9 mouse cellular contexts compared by ENCODE assay signal in genomic region chr2:167420811-167421241, GRCm38 (mm10). TPM values are rescaled to one million over a fixed set of nuclear protein-coding genes. Genes with fewer than 3 reads are reported as not detected.
A peak's percentile ranks its signal among the peaks of the same experiment; 100 is the strongest.
DNase-seq lines count a peak whose midpoint lies in the region; ATAC-seq and TF ChIP-seq lines count a peak whose summit lies in the region.
"Had no signal": no experiment of that assay in that cellular context is flagged by ENCODE, and none has a peak within 500 bp of the region (broad histone marks: within the 10 kb centered on the region; RNA-seq: fewer than 3 reads in every experiment).

No protein-coding gene starts in this region.

- no peak for ATAC-seq in limb, embryonic 13.5 days (ENCODE audit: low FRiP score, low read depth)

- intact Hi-C loops in heart, postnatal 25 days (cut with DNase I): loop anchor here (5.0 kb wide), 1 partner anchor 359 kb away; the partner anchor contains the start of gene Znfx1

- H3K9me3 ChIP-seq in E14TG2a.4 (ENCODE audit: low read length): no peaks in the 10 kb centered on the region
- 0 out of 2 replicates have a peak, but pooled peaks cover 4% of the 10 kb centered on the region for H3K9me3 ChIP-seq in forebrain, embryonic 10.5 days
- H3K9me3 ChIP-seq in limb, embryonic 13.5 days: peaks cover 3% of the 10 kb centered on the region; the same call in 1 of the 2 replicates

- 26% methylated on average over 10 of the region's 10 CpGs for WGBS in forebrain, embryonic 10.5 days
- 22% methylated on average over 10 of the region's 10 CpGs for whole genome bisulfite sequencing in limb, embryonic 13.5 days
- WGBS in small intestine, adult 2 months: 6% methylated on average over 10 of the region's 10 CpGs

- TF ChIP-seq CTCF in E14TG2a.4 (conservative IDR thresholded peaks at IDR 0.05; ENCODE audit: low read length): no peak
- no peak for TF ChIP-seq CTCF in small intestine, adult 2 months (IDR thresholded peaks at IDR 0.05; ENCODE audit: extremely low read depth, insufficient read length, insufficient replicate concordance, low read depth, low read length)

- H3K36me3 ChIP-seq in E14TG2a.4 (ENCODE audit: insufficient read depth, low read length): peaks cover 25% of the 10 kb centered on the region
- peaks cover 22% of the 10 kb centered on the region for H3K36me3 ChIP-seq in forebrain, embryonic 10.5 days (replicated peaks)
- peaks cover 21% of the 10 kb centered on the region for H3K36me3 ChIP-seq in limb, embryonic 13.5 days
- H3K36me3 ChIP-seq in small intestine, adult 2 months (ENCODE audit: control insufficient read depth, insufficient read depth, low read length): peaks cover 11% of the 10 kb centered on the region; the same call in 1 of the 2 replicates

- H3K27ac ChIP-seq in forebrain, embryonic 10.5 days: peak overlapping the region; percentile 100
- H3K27ac ChIP-seq in limb, embryonic 13.5 days: peak overlapping the region; percentile 93
- peak overlapping the region; percentile 96 for H3K27ac ChIP-seq in small intestine, adult 2 months (ENCODE audit: insufficient read depth, low read depth, low read length)

- DNase-seq in heart, adult 11 months: peak; percentile 93
- no peak for DNase-seq in heart, postnatal 25 days (ENCODE audit: low spot score)
- DNase-seq in forebrain, embryonic 10.5 days (ENCODE audit: extremely low spot score, low spot score): peak; percentile 24
- DNase-seq in layer of hippocampus, adult 8-10 months (ENCODE audit: low spot score in 2 of 2): no peak
- no peak for DNase-seq in thymus, postnatal 10 days (ENCODE audit: low spot score in 2 of 2)

- peaks cover 65% of the 10 kb centered on the region for H3K4me1 ChIP-seq in E14TG2a.4 (replicated peaks; ENCODE audit: low read depth, low read length)
- H3K4me1 ChIP-seq in forebrain, embryonic 10.5 days: peaks cover 35% of the 10 kb centered on the region
- H3K4me1 ChIP-seq in limb, embryonic 13.5 days: peaks cover 15% of the 10 kb centered on the region
- peaks cover 33% of the 10 kb centered on the region for H3K4me1 ChIP-seq in small intestine, adult 2 months (ENCODE audit: control insufficient read depth, insufficient read depth, insufficient read length, low read length)

- H3K27me3 ChIP-seq in E14TG2a.4 (ENCODE audit: insufficient read depth, low read length): no peaks in the 10 kb centered on the region
- no peaks in the 10 kb centered on the region for H3K27me3 ChIP-seq in forebrain, embryonic 10.5 days (ENCODE audit: poor library complexity, severe bottlenecking)
- H3K27me3 ChIP-seq in limb, embryonic 13.5 days: no peaks in the 10 kb centered on the region
- H3K27me3 ChIP-seq in small intestine, adult 2 months (ENCODE audit: control insufficient read depth, insufficient read depth, low read length): no peaks in the 10 kb centered on the region
- H3K27me3 ChIP-seq: Patski had no signal

- H3K4me3 ChIP-seq in E14TG2a.4 (replicated peaks; ENCODE audit: low read length): peak overlapping the region; percentile 95
- peak overlapping the region; percentile 93 for H3K4me3 ChIP-seq in forebrain, embryonic 10.5 days
- H3K4me3 ChIP-seq in limb, embryonic 13.5 days: peak overlapping the region; percentile 73
- peak overlapping the region; percentile 94 for H3K4me3 ChIP-seq in small intestine, adult 2 months (ENCODE audit: low read depth, low read length)

- no peak for TF ChIP-seq POLR2A in small intestine, adult 2 months (IDR thresholded peaks at IDR 0.05; ENCODE audit: low read depth, low read length)

- H3K4me2 ChIP-seq in limb, embryonic 13.5 days (replicated peaks): peak overlapping the region; percentile 87

- H3K9ac ChIP-seq in limb, embryonic 13.5 days: peak overlapping the region; percentile 91

RNA-seq across cellular contexts. Expression of gene Slc9a8, which starts 0.7 kb away (rescaled TPM):
- total RNA-seq in heart, postnatal 25 days (2021): 10 to 100 TPM; 21.8 to 23.9 TPM
- 24.0 and 24.4 TPM in 2 replicates for polyA plus RNA-seq in forebrain, embryonic 10.5 days (2016; fragmentation: Nextera tagmentation; extraction: Ambion mirVana)
- polyA plus RNA-seq in limb, embryonic 13.5 days (2015; fragmentation: Nextera tagmentation; extraction: Ambion mirVana): 23.2 and 23.8 TPM in 2 replicates
- polyA plus RNA-seq in small intestine, adult 2 months (2012; rRNA removed): 19.8 and 34.8 TPM in 2 replicates
- total RNA-seq in layer of hippocampus, adult 8-10 months (2022): 10 to 100 TPM; 31.5 to 39.0 (median 35.7) TPM

Comparison
In these comparisons a context has a peak if more than half of its experiments do, and no peak if none do; other contexts are left out.
1. DNase-seq: peak in heart, adult 11 months (single experiment) and forebrain, embryonic 10.5 days (single experiment); none in heart, postnatal 25 days (single experiment), layer of hippocampus, adult 8-10 months (0 of 2) and thymus, postnatal 10 days (0 of 2).
2. Peak in every context shown above with its lines, with median percentiles within 50 percentile points of each other: H3K4me3 ChIP-seq and H3K27ac ChIP-seq.